Mouse (Mus musculus) CH12.LX (cell line): ENCODE measurements around the gene Stub1. TPM values are rescaled to one million over a fixed set of nuclear protein-coding genes. Genes with fewer than 3 reads are reported as not detected.

Source experiments
- DNase-seq: peaks from one replicate; pipeline ENCODE4 v3.0.0-alpha.2; 2013; ENCODE audit errors: extremely low read depth
- H3K27ac ChIP-seq: 2 replicates; pipeline ENCODE4 v1.5.1; 2012; ENCODE audit warnings: low read depth, mild to moderate bottlenecking, control low read depth, moderate library complexity; ENCODE audit not compliant: insufficient read depth
- H3K27me3 ChIP-seq: replicated peaks from 2 replicates; pipeline ENCODE3; 2012; ENCODE audit warnings: inconsistent platforms
- H3K36me3 ChIP-seq, 2 experiments: replicated peaks in 1 of 2; 2 replicates each; pipeline versions ENCODE3 to v1.6.1; 2012; ENCODE audit warnings: inconsistent platforms in 1 of 2, low read length in 1 of 2, mild to moderate bottlenecking in 1 of 2, mixed read lengths in 1 of 2, moderate library complexity in 1 of 2; ENCODE audit not compliant: control insufficient read depth in 1 of 2, insufficient read depth in 1 of 2
- H3K4me1 ChIP-seq, 2 experiments: 2 replicates each; pipeline ENCODE4 v1.6.1; 2012; ENCODE audit warnings: inconsistent platforms in 1 of 2, moderate library complexity in 1 of 2; ENCODE audit not compliant: insufficient read depth in 2 of 2, control insufficient read depth in 1 of 2
- H3K4me2 ChIP-seq: 2 replicates; pipeline ENCODE4 v1.6.1; 2012; ENCODE audit warnings: low read depth, mild to moderate bottlenecking, control low read depth; ENCODE audit not compliant: poor library complexity, insufficient read depth, severe bottlenecking
- H3K4me3 ChIP-seq, 3 experiments: fragments of 150-350 bp in 1 of 3; sonication (generic) in 1 of 3; replicated peaks in 1 of 3; 2 replicates each; pipeline versions ENCODE3 to v1.5.1; 2011 to 2012; ENCODE audit warnings: low read depth in 2 of 3, low read length in 2 of 3, mild to moderate bottlenecking in 2 of 3, moderate library complexity in 2 of 3, control low read depth in 1 of 3, improper control_type of control experiment in 1 of 3, inconsistent platforms in 1 of 3, mixed read lengths in 1 of 3; ENCODE audit not compliant: poor library complexity in 1 of 3
- H3K79me2 ChIP-seq: replicated peaks from 2 replicates; pipeline ENCODE4 v1.6.1; 2012; ENCODE audit warnings: mild to moderate bottlenecking, moderate library complexity; ENCODE audit not compliant: control insufficient read depth, poor library complexity, insufficient read depth, severe bottlenecking; ENCODE audit errors: extremely low read depth
- H3K9ac ChIP-seq: 2 replicates; pipeline ENCODE4 v1.6.1; 2012; ENCODE audit warnings: low read depth, mild to moderate bottlenecking, control low read depth, moderate library complexity; ENCODE audit not compliant: insufficient read depth
- H3K9me3 ChIP-seq: replicated peaks from 2 replicates; pipeline ENCODE3; 2012; ENCODE audit warnings: low read length, inconsistent platforms, mixed read lengths
- BHLHE40 ChIP-seq: IDR thresholded peaks from 2 replicates; pipeline ENCODE4 v1.6.1; 2011; ENCODE audit warnings: mild to moderate bottlenecking, low read depth, low read length, improper control_type of control experiment
- CHD1 ChIP-seq: IDR thresholded peaks from 2 replicates; pipeline ENCODE4 v1.6.1; 2012; ENCODE audit warnings: low read depth, low read length, improper control_type of control experiment, inconsistent platforms
- CTCF ChIP-seq, 2 experiments: IDR thresholded peaks in 1 of 2; conservative IDR thresholded peaks in 1 of 2; 2 replicates each; pipeline ENCODE4 v1.5.1; 2011 to 2012; ENCODE audit warnings: low read depth in 2 of 2, low read length in 2 of 2, improper control_type of control experiment in 1 of 2, inconsistent platforms in 1 of 2, mild to moderate bottlenecking in 1 of 2, moderate library complexity in 1 of 2
- E2F4 ChIP-seq: IDR thresholded peaks from 2 replicates; pipeline ENCODE4 v1.6.1; 2011; ENCODE audit warnings: low read depth, low read length, improper control_type of control experiment; ENCODE audit not compliant: insufficient replicate concordance
- ELF1 ChIP-seq: IDR thresholded peaks from 2 replicates; pipeline ENCODE4 v1.6.1; 2014; ENCODE audit warnings: low read depth, mild to moderate bottlenecking, inconsistent platforms, low read length, improper control_type of control experiment
- EP300 ChIP-seq: IDR thresholded peaks from 2 replicates; pipeline ENCODE4 v1.6.1; 2011; ENCODE audit warnings: low read length, improper control_type of control experiment
- ETS1 ChIP-seq: conservative IDR thresholded peaks from 2 replicates; pipeline ENCODE4 v1.6.1; 2012; ENCODE audit warnings: low read depth, mild to moderate bottlenecking, inconsistent platforms, low read length, improper control_type of control experiment, moderate library complexity
- HCFC1 ChIP-seq: IDR thresholded peaks from 2 replicates; pipeline ENCODE4 v1.6.1; 2012; ENCODE audit warnings: low read depth, mild to moderate bottlenecking, inconsistent platforms, low read length, improper control_type of control experiment
- IRF4 ChIP-seq: IDR thresholded peaks from 2 replicates; pipeline ENCODE4 v1.6.1; 2014; ENCODE audit warnings: low read depth, mild to moderate bottlenecking, inconsistent platforms, low read length, improper control_type of control experiment
- JUN ChIP-seq: IDR thresholded peaks from 2 replicates; pipeline ENCODE4 v1.6.1; 2011; ENCODE audit warnings: low read depth, mild to moderate bottlenecking, low read length, improper control_type of control experiment, moderate library complexity; ENCODE audit not compliant: insufficient read depth
- KAT2A ChIP-seq: IDR thresholded peaks from 2 replicates; pipeline ENCODE4 v1.6.1; 2012; ENCODE audit warnings: low read length, improper control_type of control experiment, inconsistent platforms; ENCODE audit not compliant: insufficient replicate concordance
- MAFK ChIP-seq: IDR thresholded peaks from 2 replicates; pipeline ENCODE4 v1.6.1; 2011; ENCODE audit warnings: low read length, improper control_type of control experiment; ENCODE audit not compliant: insufficient replicate concordance
- MAX ChIP-seq: IDR thresholded peaks from 2 replicates; pipeline ENCODE4 v1.6.1; 2011; ENCODE audit warnings: low read length, improper control_type of control experiment
- MAZ ChIP-seq: IDR thresholded peaks from 2 replicates; pipeline ENCODE4 v1.6.1; 2012; ENCODE audit warnings: low read depth, mild to moderate bottlenecking, inconsistent platforms, low read length, improper control_type of control experiment, moderate library complexity
- MEF2A ChIP-seq: IDR thresholded peaks from 2 replicates; pipeline ENCODE4 v1.6.1; 2014; ENCODE audit warnings: low read depth, mild to moderate bottlenecking, inconsistent platforms, low read length, improper control_type of control experiment, borderline replicate concordance
- MXI1 ChIP-seq: IDR thresholded peaks from 2 replicates; pipeline ENCODE4 v1.6.1; 2011; ENCODE audit warnings: mild to moderate bottlenecking, low read depth, low read length, improper control_type of control experiment
- MYC ChIP-seq: IDR thresholded peaks from 2 replicates; pipeline ENCODE4 v1.6.1; 2011; ENCODE audit warnings: low read depth, mild to moderate bottlenecking, improper control_type of control experiment, low read length
- NELFE ChIP-seq: IDR thresholded peaks from 2 replicates; pipeline ENCODE4 v1.6.1; 2011; ENCODE audit warnings: low read depth, low read length, improper control_type of control experiment
- NRF1 ChIP-seq: IDR thresholded peaks from 2 replicates; pipeline ENCODE4 v1.6.1; 2014; ENCODE audit warnings: low read depth, mild to moderate bottlenecking, inconsistent platforms, low read length, improper control_type of control experiment, moderate library complexity
- PAX5 ChIP-seq: IDR thresholded peaks from 2 replicates; pipeline ENCODE4 v1.6.1; 2012; ENCODE audit warnings: low read length, inconsistent platforms, mixed read lengths
- POLR2A ChIP-seq: IDR thresholded peaks from 2 replicates; pipeline ENCODE4 v1.6.1; 2011; ENCODE audit warnings: low read depth, mild to moderate bottlenecking, improper control_type of control experiment, low read length
- POLR2AphosphoS2 ChIP-seq: IDR thresholded peaks from 2 replicates; pipeline ENCODE4 v1.6.1; 2011; ENCODE audit warnings: low read depth, low read length, improper control_type of control experiment
- RAD21 ChIP-seq: IDR thresholded peaks from 2 replicates; pipeline ENCODE4 v1.6.1; 2011; ENCODE audit warnings: low read depth, mild to moderate bottlenecking, low read length, improper control_type of control experiment, moderate library complexity
- RCOR1 ChIP-seq: conservative IDR thresholded peaks from 2 replicates; pipeline ENCODE4 v1.6.1; 2012; ENCODE audit warnings: low read depth, mild to moderate bottlenecking, inconsistent platforms, low read length, improper control_type of control experiment
- SIN3A ChIP-seq: IDR thresholded peaks from 2 replicates; pipeline ENCODE4 v1.6.1; 2012; ENCODE audit warnings: low read length, improper control_type of control experiment, inconsistent platforms
- SMC3 ChIP-seq: IDR thresholded peaks from 2 replicates; pipeline ENCODE4 v1.6.1; 2011; ENCODE audit warnings: low read depth, low read length, improper control_type of control experiment
- TBP ChIP-seq: conservative IDR thresholded peaks from 2 replicates; pipeline ENCODE4 v1.6.1; 2011; ENCODE audit warnings: low read depth, low read length, improper control_type of control experiment
- TCF12 ChIP-seq: IDR thresholded peaks from 2 replicates; pipeline ENCODE4 v1.6.1; 2014; ENCODE audit warnings: low read depth, mild to moderate bottlenecking, inconsistent platforms, low read length, improper control_type of control experiment
- UBTF ChIP-seq: IDR thresholded peaks from 2 replicates; pipeline ENCODE4 v1.6.1; 2012; ENCODE audit warnings: low read depth, mild to moderate bottlenecking, inconsistent platforms, low read length, improper control_type of control experiment, moderate library complexity
- USF1 ChIP-seq: IDR thresholded peaks from 2 replicates; pipeline ENCODE4 v1.6.1; 2014; ENCODE audit warnings: low read depth, mild to moderate bottlenecking, inconsistent platforms, low read length, improper control_type of control experiment
- USF2 ChIP-seq: conservative IDR thresholded peaks from 2 replicates; pipeline ENCODE4 v1.6.1; 2011; ENCODE audit warnings: low read depth, low read length, improper control_type of control experiment
- ZC3H11A ChIP-seq: IDR thresholded peaks from 2 replicates; pipeline ENCODE4 v1.6.1; 2012; ENCODE audit warnings: low read depth, mild to moderate bottlenecking, inconsistent platforms, low read length, improper control_type of control experiment
- ZKSCAN1 ChIP-seq: IDR thresholded peaks from 2 replicates; pipeline ENCODE4 v1.6.1; 2012; ENCODE audit warnings: low read depth, inconsistent platforms, low read length, improper control_type of control experiment, borderline replicate concordance
- ZMIZ1 ChIP-seq: IDR thresholded peaks from 2 replicates; pipeline ENCODE4 v1.6.1; 2012; ENCODE audit warnings: low read depth, mild to moderate bottlenecking, inconsistent platforms, low read length, improper control_type of control experiment
- ZNF384 ChIP-seq: IDR thresholded peaks from 2 replicates; pipeline ENCODE4 v1.6.1; 2012; ENCODE audit warnings: low read depth, low read length, improper control_type of control experiment, inconsistent platforms
- dilution Hi-C: fragments of 300-500 bp; cut with MboI; formaldehyde crosslinking; loops from 2 replicates; pipeline ENCODE4 v1.14.3; 2020; ENCODE audit warnings: low sequenced_read_pairs; ENCODE audit not compliant: extremely low pct_unique_long_range_greater_than_20kb, extremely low pct_ligation_motif_present
- in situ Hi-C: fragments of 300-500 bp; cut with MboI; formaldehyde crosslinking; loops from 3 replicates; pipeline ENCODE4 v1.14.3; 2019; ENCODE audit warnings: low sequenced_read_pairs, low pct_ligation_motif_present, low pct_unique_long_range_greater_than_20kb, mixed read lengths
- polyA plus RNA-seq: library from polyadenylated mRNA; unstranded; fragments of >175 nt; gene quantifications from 2 replicates; pipeline ENCODE4 v1.2.1, GENCODE M21; 2012; ENCODE audit warnings: low read depth; ENCODE audit not compliant: insufficient read length
- total RNA-seq, 2 experiments: library from RNA; depleted of rRNA; stranded (reverse); fragments of 300-350 nt in 1 of 2; fragments of >200 nt in 1 of 2; gene quantifications; 2 replicates each; pipeline ENCODE4 v1.2.3; 2012 to 2014

Stub1 gene
- total and polyA plus RNA-seq, 3 experiments: 62.9 to 98.3 (median 84.8) TPM

- TF ChIP-seq MXI1: peak; percentile 70; the same call in 1 of the 2 replicates
Measured at GRCm38 (mm10) chr17:25875171-25876136, 42.2 kb upstream of the Stub1 start (continued).

- DNase-seq: peak; percentile 92
- dilution Hi-C loops: no loop called here
- H3K79me2 ChIP-seq: no peaks in the 10 kb centered on the region
- TF ChIP-seq RCOR1: 0 out of 2 replicates have a peak, but pooled peaks have one; percentile 51
- TF ChIP-seq MXI1: peak; percentile 52
- no peak for TF ChIP-seq SMC3
- TF ChIP-seq MEF2A: no peak
- TF ChIP-seq E2F4: peak; percentile 85
- no peak for TF ChIP-seq ZC3H11A
- peak; percentile 59 for TF ChIP-seq NRF1
- peak; percentile 96 for TF ChIP-seq MAFK
- peak; percentile 76; the same call in 1 of the 2 replicates for TF ChIP-seq KAT2A
- no peak for TF ChIP-seq MAZ
- no peak for TF ChIP-seq POLR2AphosphoS2
- no peak for TF ChIP-seq JUN
- TF ChIP-seq PAX5: no peak
- peak; percentile 54; the same call in 1 of the 2 replicates for TF ChIP-seq IRF4
- TF ChIP-seq ZNF384: no peak
- no peak for TF ChIP-seq ZKSCAN1
- TF ChIP-seq ZMIZ1: no peak
- TF ChIP-seq USF2: no peak
- no peak for TF ChIP-seq POLR2A
- TF ChIP-seq HCFC1: no peak
- TF ChIP-seq MYC: 0 out of 2 replicates have a peak, but pooled peaks have one; percentile 42
- TF ChIP-seq UBTF: no peak
- TF ChIP-seq CHD1: 0 out of 2 replicates have a peak, but pooled peaks have one; percentile 23
- peak; percentile 44 for TF ChIP-seq MAX
- TF ChIP-seq NELFE: no peak
- TF ChIP-seq RAD21: no peak
- TF ChIP-seq USF1: no peak
- no peak for TF ChIP-seq CTCF (conservative IDR thresholded peaks at IDR 0.05 in 1 of 2, IDR thresholded peaks at IDR 0.05 in 1 of 2; ENCODE audit: low read depth in 2 of 2, low read length in 2 of 2)
- no peak for TF ChIP-seq BHLHE40
- no peak for TF ChIP-seq SIN3A
- TF ChIP-seq ELF1: peak; percentile 97
- no peak for TF ChIP-seq TCF12
- no peak for TF ChIP-seq ETS1
- TF ChIP-seq TBP: peak; percentile 100
- no peak for TF ChIP-seq EP300
Measured at GRCm38 (mm10) chr17:25874721-25875170, 41.5 kb upstream of the Stub1 start, which contains the start of gene Mettl26. TSS of gene Mettl26 (plus strand) at chr17:25875074.

More at GRCm38 (mm10) chr17:25874721-25875170, 41.5 kb upstream of the Stub1 start, which contains the start of gene Mettl26:
- peak within 1 kb of the TSS; percentile 46 for H3K4me2 ChIP-seq
- H3K4me3 ChIP-seq: peak within 1 kb of the TSS; percentile 63 to 93 (median 81)
- H3K27ac ChIP-seq: peak within 1 kb of the TSS; percentile 73
- peak within 1 kb of the TSS; percentile 63 for H3K9ac ChIP-seq
- in situ Hi-C loops: no loop called here
- no peaks in the 10 kb centered on the region for H3K9me3 ChIP-seq
- peaks cover 19% of the 10 kb centered on the region for H3K27me3 ChIP-seq
- H3K4me1 ChIP-seq: peaks cover 6 to 18% of the 10 kb centered on the region in 2 experiments
- peaks cover 23 to 31% of the 10 kb centered on the region in 2 experiments for H3K36me3 ChIP-seq
